Mouse (Mus musculus): ENCODE measurements around the gene Ankrd39.
A peak's percentile ranks its signal among the peaks of the same experiment; 100 is the strongest.

Gene Ankrd39

GRCm38 (mm10) chr1:36572140-36572700 lies 25.0 kb upstream of the Ankrd39 start:
- DNase-seq = no peak

- DNase-seq = peak; percentile 84 to 92
Observed at GRCm38 (mm10) chr1:36571627-36572026, 24.4 kb upstream of the Ankrd39 start.

- no peak for DNase-seq
Observed at GRCm38 (mm10) chr1:36570320-36570719, 23.1 kb upstream of the Ankrd39 start.

- DNase-seq = no peak
Observed at GRCm38 (mm10) chr1:36569694-36570276, 22.5 kb upstream of the Ankrd39 start.

GRCm38 (mm10) chr1:36568776-36569175 lies 21.5 kb upstream of the Ankrd39 start:
- no peak for DNase-seq

- DNase-seq = no peak
Observed at GRCm38 (mm10) chr1:36567818-36568603, 20.8 kb upstream of the Ankrd39 start.

- no peak for DNase-seq
Observed at GRCm38 (mm10) chr1:36566425-36566824, 19.2 kb upstream of the Ankrd39 start.

- DNase-seq = peak; percentile 48 to 73
Observed at GRCm38 (mm10) chr1:36564101-36564500, 16.9 kb upstream of the Ankrd39 start.

GRCm38 (mm10) chr1:36563632-36564031 lies 16.4 kb upstream of the Ankrd39 start:
- no peak for DNase-seq

GRCm38 (mm10) chr1:36563197-36563596 lies 16.0 kb upstream of the Ankrd39 start:
- DNase-seq = no peak

- DNase-seq = no peak
Observed at GRCm38 (mm10) chr1:36562388-36562787, 15.1 kb upstream of the Ankrd39 start.

GRCm38 (mm10) chr1:36560903-36561302 lies 13.7 kb upstream of the Ankrd39 start:
- peak; percentile 73 to 83 for DNase-seq

GRCm38 (mm10) chr1:36559888-36560287 lies 12.6 kb upstream of the Ankrd39 start:
- no peak for DNase-seq

GRCm38 (mm10) chr1:36559256-36559655 lies 12.0 kb upstream of the Ankrd39 start:
- no peak for DNase-seq

- peak; percentile 78 to 86 for DNase-seq
Observed at GRCm38 (mm10) chr1:36558031-36558993, 11.1 kb upstream of the Ankrd39 start, which contains the start of gene Sema4c. TSS of gene Sema4c (minus strand) at chr1:36558349.

- DNase-seq = peak; percentile 83 to 89
Observed at GRCm38 (mm10) chr1:36557457-36558011, 10.3 kb upstream of the Ankrd39 start.

GRCm38 (mm10) chr1:36556553-36557456 lies 9.6 kb upstream of the Ankrd39 start:
- DNase-seq = peak; percentile 88 to 95

- peak in 1 of 2 experiments; percentile 45 for DNase-seq
Observed at GRCm38 (mm10) chr1:36555798-36556395, 8.7 kb upstream of the Ankrd39 start.

GRCm38 (mm10) chr1:36554633-36555399 lies 7.6 kb upstream of the Ankrd39 start:
- DNase-seq = peak; percentile 62 to 74

- no peak for DNase-seq
Observed at GRCm38 (mm10) chr1:36552506-36552905, 5.3 kb upstream of the Ankrd39 start.

Data from kidney, postnatal 36 days (tissue).